Mouse (Mus musculus): ENCODE measurements around the gene Gm38392. TPM values are rescaled to one million over a fixed set of nuclear protein-coding genes. Genes with fewer than 3 reads are reported as not detected.

The Gm38392 gene
- polyA plus RNA-seq, 1 experiment from 2014 or later = 0.29 TPM

GRCm38 (mm10) chr3:88197741-88198504 lies 89.1 kb downstream of the Gm38392 start:
- DNase-seq (ENCODE audit: low spot score) = no peak
- Histone ChIP-seq H3K36me3 (no peaks in the 10 kb centered on the region), H3K4me3 (no peak overlapping the region), H3K27ac (no peak overlapping the region), H3K9me3 (no peaks in the 10 kb centered on the region), H3K4me1 (peaks cover 9% of the 10 kb centered on the region), H3K27me3 (ENCODE audit: insufficient read depth, poor library complexity, severe bottlenecking) (peaks cover 100% of the 10 kb centered on the region)
- WGBS = 6% methylated on average over 10 of the region's 10 CpGs

Small RNA genes within 50 kb of the gene (microRNA-seq; reads per million reads assigned to microRNA genes)
- gene Gm25641 = not detected
- gene Mir3093 = not detected
- not detected for gene Mir9-1

Other genes with a start within 250 kb of the Gm38392 start
- 28.5 and 47.0 TPM in 2 replicates for gene Gpatch4, start 244.1 kb downstream of the Gm38392 start, polyA plus RNA-seq (2016; fragmentation: Nextera tagmentation; extraction: Ambion mirVana)
- 143 and 148 TPM in 2 replicates for gene Naxe, start 228.7 kb downstream of the Gm38392 start, polyA plus RNA-seq (2016; fragmentation: Nextera tagmentation; extraction: Ambion mirVana)
- 0.14 TPM in 1 of 2 replicates, not detected in the other for gene Ttc24, start 208.9 kb downstream of the Gm38392 start, polyA plus RNA-seq (2016; fragmentation: Nextera tagmentation; extraction: Ambion mirVana)
- 22.0 and 27.4 TPM in 2 replicates for gene Iqgap3, start 205.2 kb downstream of the Gm38392 start, polyA plus RNA-seq (2016; fragmentation: Nextera tagmentation; extraction: Ambion mirVana)
- 35.8 and 47.3 TPM in 2 replicates for gene Mef2d, start 144.8 kb downstream of the Gm38392 start, polyA plus RNA-seq (2016; fragmentation: Nextera tagmentation; extraction: Ambion mirVana)
- gene Rhbg, start 32.5 kb downstream of the Gm38392 start, polyA plus RNA-seq (2016; fragmentation: Nextera tagmentation; extraction: Ambion mirVana) = 0.09 and 8.2 TPM in 2 replicates
- 14.0 and 17.0 TPM in 2 replicates for gene Tsacc, start 9.8 kb upstream of the Gm38392 start, polyA plus RNA-seq (2016; fragmentation: Nextera tagmentation; extraction: Ambion mirVana)
- 626 and 718 TPM in 2 replicates for gene Cct3, start 9.9 kb upstream of the Gm38392 start, polyA plus RNA-seq (2016; fragmentation: Nextera tagmentation; extraction: Ambion mirVana)
- gene Glmp, start 37.8 kb upstream of the Gm38392 start, polyA plus RNA-seq (2016; fragmentation: Nextera tagmentation; extraction: Ambion mirVana) = 164 and 179 TPM in 2 replicates
- 2.5 and 2.6 TPM in 2 replicates for gene Tmem79, start 48.9 kb upstream of the Gm38392 start, polyA plus RNA-seq (2016; fragmentation: Nextera tagmentation; extraction: Ambion mirVana)
- 64.5 and 76.0 TPM in 2 replicates for gene Smg5, start 49.0 kb upstream of the Gm38392 start, polyA plus RNA-seq (2016; fragmentation: Nextera tagmentation; extraction: Ambion mirVana)
- 1.7 and 2.2 TPM in 2 replicates for gene Paqr6, start 77.4 kb upstream of the Gm38392 start, polyA plus RNA-seq (2016; fragmentation: Nextera tagmentation; extraction: Ambion mirVana)
- gene Bglap3, start 85.5 kb upstream of the Gm38392 start, polyA plus RNA-seq (2016; fragmentation: Nextera tagmentation; extraction: Ambion mirVana) = 0.44 TPM in 1 of 2 replicates, not detected in the other
- gene Bglap2, start 91.5 kb upstream of the Gm38392 start, polyA plus RNA-seq (2016; fragmentation: Nextera tagmentation; extraction: Ambion mirVana) = not detected in 2 replicates
- gene Bglap, start 97.3 kb upstream of the Gm38392 start, polyA plus RNA-seq (2016; fragmentation: Nextera tagmentation; extraction: Ambion mirVana) = not detected in 2 replicates
- gene Pmf1, start 123.1 kb upstream of the Gm38392 start, polyA plus RNA-seq (2016; fragmentation: Nextera tagmentation; extraction: Ambion mirVana) = 131 and 149 TPM in 2 replicates
- 16.8 and 17.5 TPM in 2 replicates for gene Slc25a44, start 137.9 kb upstream of the Gm38392 start, polyA plus RNA-seq (2016; fragmentation: Nextera tagmentation; extraction: Ambion mirVana)
- gene Sema4a, start 174.0 kb upstream of the Gm38392 start, polyA plus RNA-seq (2016; fragmentation: Nextera tagmentation; extraction: Ambion mirVana) = 1.7 and 4.3 TPM in 2 replicates
- gene Lmna, start 222.7 kb upstream of the Gm38392 start, polyA plus RNA-seq (2016; fragmentation: Nextera tagmentation; extraction: Ambion mirVana) = 57.7 and 80.7 TPM in 2 replicates
- 11.6 and 22.8 TPM in 2 replicates for gene Mex3a, start 245.2 kb upstream of the Gm38392 start, polyA plus RNA-seq (2016; fragmentation: Nextera tagmentation; extraction: Ambion mirVana)

Data from heart, embryonic 10.5 days (tissue).